Mouse (Mus musculus) neural tube, embryonic 14.5 days (tissue): ENCODE data around the gene Gm42517. TPM values are rescaled to one million over a fixed set of nuclear protein-coding genes. Genes with fewer than 3 reads are reported as not detected.
A peak's percentile ranks its signal among the peaks of the same experiment; 100 is the strongest.

Source experiments
- ATAC-seq: fragments of 200-750 bp; cut with Nextera tagmentation; 2 replicates; pipeline ENCODE4 v1.8.0; 2017; ENCODE audit warnings: low read depth, mild to moderate bottlenecking, moderate TSS enrichment, moderate library complexity
- H3K27ac ChIP-seq: fragments of 300-500 bp; sonication (generic); 2 replicates; pipeline ENCODE4 v1.5.1; 2014; ENCODE audit warnings: low read depth, mild to moderate bottlenecking, control low read depth, low read length, moderate library complexity, mixed read lengths
- H3K27me3 ChIP-seq: fragments of 300-500 bp; sonication (generic); 2 replicates; pipeline ENCODE4 v1.6.1; 2014; ENCODE audit warnings: low read length; ENCODE audit not compliant: control insufficient read depth, insufficient read depth
- H3K36me3 ChIP-seq: fragments of 300-500 bp; sonication (generic); 2 replicates; pipeline ENCODE4 v1.6.1; 2014; ENCODE audit warnings: low read length, mixed read lengths; ENCODE audit not compliant: control insufficient read depth, insufficient read depth
- H3K4me1 ChIP-seq: fragments of 300-500 bp; sonication (generic); 2 replicates; pipeline ENCODE4 v1.6.1; 2014; ENCODE audit warnings: low read length; ENCODE audit not compliant: control insufficient read depth, insufficient read depth
- H3K4me2 ChIP-seq: fragments of 300-500 bp; sonication (generic); 2 replicates; pipeline ENCODE4 v1.6.1; 2014; ENCODE audit warnings: mild to moderate bottlenecking, low read depth, low read length, control low read depth
- H3K4me3 ChIP-seq: fragments of 300-500 bp; sonication (generic); 2 replicates; pipeline ENCODE4 v1.5.1; 2014; ENCODE audit warnings: low read depth, low read length, control low read depth, mixed read lengths
- H3K9ac ChIP-seq: fragments of 300-500 bp; sonication (generic); replicated peaks from 2 replicates; pipeline ENCODE4 v1.6.1; 2014; ENCODE audit warnings: low read depth, mild to moderate bottlenecking, control low read depth, low read length, mixed read lengths
- H3K9me3 ChIP-seq: fragments of 300-500 bp; sonication (generic); 2 replicates; pipeline ENCODE4 v1.6.1; 2016; ENCODE audit warnings: low read length; ENCODE audit not compliant: control insufficient read depth
- WGBS: fragments of 180-500 bp; shearing (Covaris S2); extraction: QIAGEN DNeasy Blood & Tissue Kit; methylation state at CpG from one replicate; pipeline ENCODE4 v1.1.7; 2014; 5-methylcytosine and 5-hydroxymethylcytosine counted together
- polyA plus RNA-seq: library from polyadenylated mRNA; unstranded; fragments of >200 nt; fragmentation: Nextera tagmentation; extraction: Ambion mirVana; gene quantifications from 2 replicates; pipeline ENCODE4 v1.2.1, GENCODE M21; 2014

The Gm42517 gene
- polyA plus RNA-seq, 1 experiment from 2014 or later = 5.7 TPM

- H3K27me3 ChIP-seq = no peaks in the 10 kb centered on the region
- no peak overlapping the region for H3K4me3 ChIP-seq
- 93% methylated on average over 4 of the region's 4 CpGs for WGBS
- no peak for ATAC-seq
- no peak overlapping the region for H3K27ac ChIP-seq
- H3K4me2 ChIP-seq = no peak overlapping the region
- H3K9me3 ChIP-seq = no peaks in the 10 kb centered on the region
- no peaks in the 10 kb centered on the region for H3K4me1 ChIP-seq
- H3K9ac ChIP-seq = no peak overlapping the region
- H3K36me3 ChIP-seq = no peaks in the 10 kb centered on the region
Measured at GRCm38 (mm10) chr5:108378346-108378745, 10.6 kb upstream of the Gm42517 start.

DNA sequence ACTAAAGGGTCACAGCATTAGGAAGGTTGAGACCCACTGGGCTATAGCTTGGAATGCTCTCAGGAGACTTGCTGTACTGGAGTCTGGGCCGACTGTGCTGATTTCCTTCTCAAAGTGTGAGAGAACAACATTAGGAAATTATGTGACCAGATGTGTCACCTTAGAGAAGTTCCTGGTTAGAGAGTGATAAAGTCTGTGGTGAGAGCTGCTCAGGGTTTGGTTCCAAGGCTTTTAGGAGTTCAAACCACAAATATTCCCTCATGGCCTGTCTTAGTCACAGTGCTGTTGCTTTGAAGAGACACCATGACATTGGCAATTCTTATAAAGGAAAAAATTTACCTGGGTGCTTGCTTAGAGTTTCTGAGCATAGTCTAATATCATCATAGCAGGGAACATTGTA, 8.3 kb upstream of the Gm42517 start:
- H3K36me3 ChIP-seq = no peaks in the 10 kb centered on the region
- 73% methylated on average over 1 of the region's 1 CpGs for whole genome bisulfite sequencing
- no peak overlapping the region for H3K9ac ChIP-seq
- no peaks in the 10 kb centered on the region for H3K9me3 ChIP-seq
- H3K27ac ChIP-seq = no peak overlapping the region
- no peak overlapping the region for H3K4me2 ChIP-seq
- no peak for ATAC-seq
- peaks cover 6% of the 10 kb centered on the region; the same call in 1 of the 2 replicates for H3K27me3 ChIP-seq
- H3K4me1 ChIP-seq = no peaks in the 10 kb centered on the region
- H3K4me3 ChIP-seq = no peak overlapping the region

DNA sequence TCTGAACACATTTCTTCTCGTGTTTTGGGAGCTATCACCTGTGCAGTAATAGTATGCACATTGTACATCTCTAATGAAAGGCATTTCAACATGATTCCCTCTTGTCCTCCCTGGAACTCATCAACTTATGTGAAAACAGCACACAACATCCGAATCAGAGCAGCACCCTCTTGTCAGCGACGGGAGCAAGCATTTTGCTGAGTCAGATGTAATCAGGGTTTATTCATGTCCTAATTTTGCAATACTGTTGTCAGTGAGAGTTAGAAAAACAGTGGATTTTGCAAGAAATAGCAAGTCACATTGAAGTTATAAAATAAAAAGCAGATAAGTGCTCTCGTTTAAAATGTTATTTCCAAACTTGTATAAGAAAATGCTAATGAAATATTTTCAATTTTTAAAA, 6.4 kb upstream of the Gm42517 start:
- H3K9ac ChIP-seq = no peak overlapping the region
- H3K4me1 ChIP-seq = peaks cover 6% of the 10 kb centered on the region
- no peak overlapping the region for H3K4me2 ChIP-seq
- H3K27me3 ChIP-seq = peaks cover 24% of the 10 kb centered on the region
- H3K9me3 ChIP-seq = no peaks in the 10 kb centered on the region
- ATAC-seq = no peak
- no peak overlapping the region for H3K27ac ChIP-seq
- WGBS = 76% methylated on average over 5 of the region's 5 CpGs
- H3K4me3 ChIP-seq = no peak overlapping the region
- H3K36me3 ChIP-seq = no peaks in the 10 kb centered on the region

DNA sequence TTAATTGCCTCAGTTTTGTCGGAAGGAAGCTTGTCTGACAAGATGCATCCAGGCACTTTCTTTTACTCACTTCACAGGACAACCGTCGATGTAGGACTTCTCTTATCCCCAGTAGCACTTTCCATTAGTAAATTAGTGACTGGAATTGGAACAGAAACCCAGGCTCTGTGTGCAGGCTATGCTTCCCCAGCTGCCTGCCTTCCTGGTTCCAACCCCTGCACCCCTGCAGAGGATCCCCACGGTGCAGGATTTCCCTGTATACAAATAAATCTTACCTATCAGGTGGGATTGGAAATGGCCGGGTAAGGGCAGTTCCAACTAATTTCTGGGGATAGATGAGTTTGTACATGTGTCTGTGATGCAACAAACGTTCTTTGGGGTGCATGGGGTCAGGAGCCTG, 2.2 kb upstream of the Gm42517 start:
- no peaks in the 10 kb centered on the region for H3K9me3 ChIP-seq
- no peak for ATAC-seq
- H3K4me3 ChIP-seq = no peak overlapping the region
- H3K4me2 ChIP-seq = no peak overlapping the region; the same call in 1 of the 2 replicates
- H3K4me1 ChIP-seq = peaks cover 15% of the 10 kb centered on the region
- 2% methylated on average over 6 of the region's 6 CpGs for WGBS
- peaks cover 61% of the 10 kb centered on the region for H3K27me3 ChIP-seq
- no peaks in the 10 kb centered on the region for H3K36me3 ChIP-seq
- H3K9ac ChIP-seq = no peak overlapping the region
- H3K27ac ChIP-seq = no peak overlapping the region

GRCm38 (mm10) chr5:108368851-108369621, 1.3 kb upstream of the Gm42517 start:
- under 1% methylated on average over 49 of the region's 49 CpGs for WGBS
- peak; percentile 54; the same call in 1 of the 2 replicates for ATAC-seq
- Histone ChIP-seq H3K9ac (peak overlapping the region; percentile 71; the same call in 1 of the 2 replicates), H3K4me1 (peaks cover 15% of the 10 kb centered on the region), H3K36me3 (no peaks in the 10 kb centered on the region), H3K4me3 (peak overlapping the region; percentile 59), H3K27ac (no peak overlapping the region), H3K4me2 (peak overlapping the region; percentile 92), H3K9me3 (no peaks in the 10 kb centered on the region), H3K27me3 (peaks cover 71% of the 10 kb centered on the region)

GRCm38 (mm10) chr5:108368446-108368845, 724 bp upstream of the Gm42517 start:
- Histone ChIP-seq H3K36me3 (no peaks in the 10 kb centered on the region), H3K4me3 (peak overlapping the region; percentile 59), H3K27ac (no peak overlapping the region), H3K4me1 (peaks cover 15% of the 10 kb centered on the region), H3K27me3 (peaks cover 72% of the 10 kb centered on the region), H3K9me3 (no peaks in the 10 kb centered on the region), H3K9ac (peak overlapping the region; percentile 71), H3K4me2 (peak overlapping the region; percentile 92)
- WGBS = 4% methylated on average over 6 of the region's 6 CpGs
- peak; percentile 9; the same call in 1 of the 2 replicates for ATAC-seq

GRCm38 (mm10) chr5:108366984-108367841, 509 bp downstream of the Gm42517 start:
- H3K9me3 ChIP-seq = no peaks in the 10 kb centered on the region
- no peak overlapping the region for H3K27ac ChIP-seq
- peak overlapping the region; percentile 59 for H3K4me3 ChIP-seq
- H3K9ac ChIP-seq = peak overlapping the region; percentile 71
- peaks cover 70% of the 10 kb centered on the region for H3K27me3 ChIP-seq
- ATAC-seq = peak; percentile 62
- H3K4me2 ChIP-seq = peak overlapping the region; percentile 92
- WGBS = under 1% methylated on average over 73 of the region's 100 CpGs
- H3K36me3 ChIP-seq = no peaks in the 10 kb centered on the region
- H3K4me1 ChIP-seq = peaks cover 15% of the 10 kb centered on the region

GRCm38 (mm10) chr5:108366328-108366983, 1.3 kb downstream of the Gm42517 start:
- H3K27me3 ChIP-seq = peaks cover 66% of the 10 kb centered on the region
- no peak overlapping the region for H3K27ac ChIP-seq
- peak overlapping the region; percentile 59 for H3K4me3 ChIP-seq
- H3K9me3 ChIP-seq = no peaks in the 10 kb centered on the region
- ATAC-seq = peak; percentile 22; the same call in 1 of the 2 replicates
- 3% methylated on average over 52 of the region's 60 CpGs for WGBS
- peak overlapping the region; percentile 92 for H3K4me2 ChIP-seq
- no peaks in the 10 kb centered on the region for H3K36me3 ChIP-seq
- peak overlapping the region; percentile 71 for H3K9ac ChIP-seq
- H3K4me1 ChIP-seq = peaks cover 15% of the 10 kb centered on the region
